In genomic region chr11:53254428-53254827, GRCm38 (mm10) we compare ENCODE assay signal across 10 mouse cellular contexts. TPM values are rescaled to one million over a fixed set of nuclear protein-coding genes. Genes with fewer than 3 reads are reported as not detected.
A peak's percentile ranks its signal among the peaks of the same experiment; 100 is the strongest.
DNase-seq lines count a peak whose midpoint lies in the region; ATAC-seq and TF ChIP-seq lines count a peak whose summit lies in the region.
"Had no signal": no experiment of that assay in that cellular context is flagged by ENCODE, and none has a peak within 500 bp of the region (broad histone marks: within the 10 kb centered on the region; RNA-seq: fewer than 3 reads in every experiment).

No protein-coding gene starts in this region.

- no peak overlapping the region for H3K27ac ChIP-seq in forebrain, embryonic 16.5 days (ENCODE audit: low read length)
- no peak overlapping the region for H3K27ac ChIP-seq in hindbrain, embryonic 10.5 days
- H3K27ac ChIP-seq: limb, embryonic 15.5 days; stomach, embryonic 15.5 days had no signal

- H3K4me1 ChIP-seq in E14TG2a.4 (replicated peaks; ENCODE audit: low read depth, low read length), result peaks cover 52% of the 10 kb centered on the region
- peaks cover 3% of the 10 kb centered on the region; the same call in 1 of the 2 replicates for H3K4me1 ChIP-seq in forebrain, embryonic 16.5 days (replicated peaks; ENCODE audit: control insufficient read depth, insufficient read depth, low read length)
- H3K4me1 ChIP-seq in hindbrain, embryonic 10.5 days (replicated peaks), result peaks cover 31% of the 10 kb centered on the region
- H3K4me1 ChIP-seq: stomach, embryonic 15.5 days had no signal

- no peak overlapping the region for H3K4me2 ChIP-seq in forebrain, embryonic 16.5 days (ENCODE audit: low read length)
- H3K4me2 ChIP-seq: limb, embryonic 15.5 days; stomach, embryonic 15.5 days had no signal

- ATAC-seq in forebrain, embryonic 16.5 days, result no peak

- H3K4me3 ChIP-seq in E14TG2a.4 (replicated peaks; ENCODE audit: low read length), result no peak overlapping the region
- H3K4me3 ChIP-seq in forebrain, embryonic 16.5 days (replicated peaks; ENCODE audit: low read length), result no peak overlapping the region
- no peak overlapping the region for H3K4me3 ChIP-seq in hindbrain, embryonic 10.5 days
- H3K4me3 ChIP-seq: limb, embryonic 15.5 days; stomach, embryonic 15.5 days had no signal

- no peak overlapping the region for H3K9ac ChIP-seq in forebrain, embryonic 16.5 days (replicated peaks; ENCODE audit: low read depth, low read length)
- H3K9ac ChIP-seq: limb, embryonic 15.5 days; stomach, embryonic 15.5 days had no signal

- TF ChIP-seq CTCF in E14TG2a.4 (conservative IDR thresholded peaks at IDR 0.05; ENCODE audit: low read length), result peak; percentile 51

- H3K36me3 ChIP-seq in E14TG2a.4 (ENCODE audit: insufficient read depth, low read length), result peaks cover 25% of the 10 kb centered on the region
- no peaks in the 10 kb centered on the region for H3K36me3 ChIP-seq in forebrain, embryonic 16.5 days (ENCODE audit: control insufficient read depth, insufficient read depth)
- H3K36me3 ChIP-seq in hindbrain, embryonic 10.5 days, result peaks cover 7% of the 10 kb centered on the region; the same call in 1 of the 2 replicates
- H3K36me3 ChIP-seq: limb, embryonic 15.5 days; stomach, embryonic 15.5 days had no signal

- peak; percentile 35 for DNase-seq in layer of hippocampus, adult 11-12 months (ENCODE audit: low spot score)
- DNase-seq in layer of hippocampus, postnatal 14 days (ENCODE audit: low spot score in 2 of 2), result no peak
- DNase-seq in ZHBTc4 (ENCODE audit: low read depth, low spot score), result peak; percentile 74
- DNase-seq in retina, embryonic 14.5 days (ENCODE audit: low spot score), result peak; percentile 16
- no peak for DNase-seq in gastrocnemius, postnatal 4 days (ENCODE audit: low spot score in 2 of 2)
- DNase-seq in hindbrain, embryonic 10.5 days (ENCODE audit: low spot score), result no peak

- no peaks in the 10 kb centered on the region for H3K9me3 ChIP-seq in E14TG2a.4 (ENCODE audit: low read length)
- H3K9me3 ChIP-seq in forebrain, embryonic 16.5 days (ENCODE audit: control insufficient read depth, low read length), result no peaks in the 10 kb centered on the region
- no peaks in the 10 kb centered on the region for H3K9me3 ChIP-seq in hindbrain, embryonic 10.5 days
- H3K9me3 ChIP-seq: limb, embryonic 15.5 days; stomach, embryonic 15.5 days had no signal

- 95% methylated on average over 3 of the region's 3 CpGs for WGBS in forebrain, embryonic 16.5 days
- WGBS in hindbrain, embryonic 10.5 days, result 84% methylated on average over 3 of the region's 3 CpGs

- no peaks in the 10 kb centered on the region for H3K27me3 ChIP-seq in E14TG2a.4 (ENCODE audit: insufficient read depth, low read length)
- H3K27me3 ChIP-seq in forebrain, embryonic 16.5 days (replicated peaks; ENCODE audit: control insufficient read depth, insufficient read depth, low read length), result no peaks in the 10 kb centered on the region
- no peaks in the 10 kb centered on the region for H3K27me3 ChIP-seq in hindbrain, embryonic 10.5 days (ENCODE audit: insufficient read depth, poor library complexity, severe bottlenecking)
- H3K27me3 ChIP-seq: stomach, embryonic 15.5 days had no signal

RNA-seq across cellular contexts. Expression of gene Hspa4, which starts 45.8 kb away (rescaled TPM):
- 100 to 1,000 TPM; 177 to 192 TPM for total RNA-seq in layer of hippocampus, postnatal 14 days (2021)
- 52.6 and 55.2 TPM in 2 replicates for polyA plus RNA-seq in forebrain, embryonic 16.5 days (2015; fragmentation: Nextera tagmentation; extraction: Ambion mirVana)
- 100 to 1,000 TPM; 107 to 124 TPM for total RNA-seq in gastrocnemius, postnatal 4 days (2021)
- 91.2 and 112 TPM in 2 replicates for polyA plus RNA-seq in hindbrain, embryonic 10.5 days (2016; fragmentation: Nextera tagmentation; extraction: Ambion mirVana)

Comparison
In these comparisons a context has a peak if more than half of its experiments do, and no peak if none do; other contexts are left out.
1. DNase-seq: peak in layer of hippocampus, adult 11-12 months (single experiment), ZHBTc4 (single experiment) and retina, embryonic 14.5 days (single experiment); none in layer of hippocampus, postnatal 14 days (0 of 2), gastrocnemius, postnatal 4 days (0 of 2) and hindbrain, embryonic 10.5 days (single experiment).